ENCODE assay signal across 10 mouse cellular contexts in the genomic region with DNA sequence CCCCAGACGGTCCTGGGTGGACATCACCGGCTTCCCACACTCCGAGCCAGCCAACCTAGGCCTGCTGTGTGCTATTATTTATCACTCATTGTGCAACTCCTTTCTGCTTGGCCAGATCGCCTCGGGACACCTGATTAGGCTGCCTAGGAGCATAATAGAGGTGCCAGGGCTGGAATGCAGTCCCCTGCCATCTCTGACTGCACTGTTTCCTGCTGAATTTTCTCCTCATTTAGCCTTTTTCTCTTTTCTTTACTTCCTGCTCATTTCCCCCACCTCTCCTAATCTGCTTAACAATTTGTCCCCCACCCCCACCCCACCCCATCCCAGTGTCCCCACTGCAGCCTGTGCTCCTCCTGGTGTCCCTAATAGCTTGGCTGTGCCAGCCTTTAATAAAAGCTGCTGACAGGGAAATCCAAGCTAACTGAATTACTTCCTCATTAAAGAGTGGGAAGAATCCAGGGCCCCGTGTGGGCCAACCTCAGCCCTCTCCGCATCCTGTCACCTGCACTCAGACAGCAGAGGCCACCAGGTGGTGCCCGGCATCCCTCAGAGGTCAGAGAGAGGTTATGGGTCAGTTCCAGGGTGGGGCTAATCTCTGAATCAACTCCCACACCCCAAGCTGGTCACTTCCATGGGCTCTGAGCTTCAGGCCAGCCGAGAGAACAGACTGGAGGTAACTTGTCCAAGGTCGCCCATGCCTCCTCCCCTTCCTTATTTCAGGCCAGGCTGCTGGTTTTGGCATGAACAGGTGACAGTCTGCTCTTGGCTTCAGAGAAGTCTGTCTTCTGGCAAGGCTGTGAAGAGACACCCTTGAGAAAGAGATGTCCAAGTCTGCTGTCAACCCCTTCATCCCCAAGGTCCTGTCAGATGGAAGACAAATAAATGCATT.
DNase-seq lines count a peak whose midpoint lies in the region; ATAC-seq lines count a peak whose summit lies in the region.
"Had no signal": no experiment of that assay in that cellular context is flagged by ENCODE, and none has a peak within 500 bp of the region (broad histone marks: within the 10 kb centered on the region; RNA-seq: fewer than 3 reads in every experiment).

No protein-coding gene starts in this region.

- no peak overlapping the region for H3K4me3 ChIP-seq in hindbrain, embryonic 15.5 days

- peaks cover 19% of the 10 kb centered on the region for H3K4me1 ChIP-seq in hindbrain, embryonic 15.5 days (replicated peaks)

- WGBS in hindbrain, embryonic 15.5 days, result 28% methylated on average over 10 of the region's 10 CpGs

- H3K9me3 ChIP-seq in hindbrain, embryonic 15.5 days, result no peaks in the 10 kb centered on the region

- H3K27ac ChIP-seq in hindbrain, embryonic 15.5 days (replicated peaks), result peak overlapping the region; percentile 32; the same call in 1 of the 2 replicates
- H3K27ac ChIP-seq: liver, embryonic 14.5 days had no signal

- intact Hi-C loops in left cerebral cortex, postnatal 4 days (cut with DNase I), result no loop called here

- peak; percentile 38; the same call in 1 of the 2 replicates for ATAC-seq in hindbrain, embryonic 15.5 days (ENCODE audit: low FRiP score, low read depth)

- H3K36me3 ChIP-seq in hindbrain, embryonic 15.5 days, result no peaks in the 10 kb centered on the region

- H3K4me2 ChIP-seq in hindbrain, embryonic 15.5 days, result no peak overlapping the region

- DNase-seq in left cerebral cortex, postnatal 4 days, result peak; percentile 27
- DNase-seq in left cerebral cortex, adult 18-20 months (ENCODE audit: low spot score in 2 of 2), result no peak
- peak; percentile 31 for DNase-seq in cerebellum, postnatal 36 days
- DNase-seq in retina, embryonic 14.5 days (ENCODE audit: low spot score), result peak; percentile 30
- DNase-seq in urinary bladder, postnatal 10 days (ENCODE audit: low spot score), result no peak
- DNase-seq in liver, result no peak
- no peak for DNase-seq in frontal cortex, postnatal 36 days (ENCODE audit: low spot score in 2 of 2)
- DNase-seq: B cell, adult 2 months had no signal

- no peak overlapping the region for H3K9ac ChIP-seq in hindbrain, embryonic 15.5 days
- H3K9ac ChIP-seq: liver, embryonic 14.5 days had no signal

- no peaks in the 10 kb centered on the region for H3K27me3 ChIP-seq in hindbrain, embryonic 15.5 days

Comparison
In these comparisons a context has a peak if more than half of its experiments do, and no peak if none do; other contexts are left out.
1. DNase-seq: peak in left cerebral cortex, postnatal 4 days (single experiment), cerebellum, postnatal 36 days (2 of 2) and retina, embryonic 14.5 days (single experiment); none in left cerebral cortex, adult 18-20 months (0 of 2), urinary bladder, postnatal 10 days (single experiment), liver (single experiment) and frontal cortex, postnatal 36 days (0 of 2).